Mouse (Mus musculus) liver, postnatal 0 days (tissue): ENCODE measurements around the gene Igf2bp1. TPM values are rescaled to one million over a fixed set of nuclear protein-coding genes. Genes with fewer than 3 reads are reported as not detected.

ENCODE experiments used
- ATAC-seq: fragments of 200-750 bp; cut with Nextera tagmentation; 2 replicates; pipeline ENCODE4 v1.8.0; 2017; ENCODE audit warnings: mild to moderate bottlenecking, moderate library complexity
- DNase-seq: peaks from one replicate; pipeline ENCODE4 v3.0.0-alpha.2; 2016
- H3K27ac ChIP-seq: fragments of 300-500 bp; sonication (generic); 2 replicates; pipeline ENCODE4 v1.5.1; 2014; ENCODE audit warnings: antibody characterized with exemption, moderate library complexity, mild to moderate bottlenecking, low read depth
- H3K27me3 ChIP-seq: fragments of 300-500 bp; sonication (generic); 2 replicates; pipeline ENCODE4 v1.6.1; 2014; ENCODE audit warnings: low read length, control low read depth, mixed read lengths; ENCODE audit not compliant: insufficient read depth
- H3K36me3 ChIP-seq: fragments of 300-500 bp; sonication (generic); replicated peaks from 2 replicates; pipeline ENCODE4 v1.6.1; 2014; ENCODE audit warnings: mild to moderate bottlenecking, control low read depth, low read length, moderate library complexity, mixed read lengths; ENCODE audit not compliant: insufficient read depth
- H3K4me1 ChIP-seq: fragments of 300-500 bp; sonication (generic); 2 replicates; pipeline ENCODE4 v1.6.1; 2014; ENCODE audit warnings: antibody characterized with exemption, mild to moderate bottlenecking, control low read depth; ENCODE audit not compliant: insufficient read depth
- H3K4me2 ChIP-seq: fragments of 300-500 bp; sonication (generic); 2 replicates; pipeline ENCODE4 v1.6.1; 2014; ENCODE audit warnings: low read depth, mild to moderate bottlenecking, low read length, moderate library complexity, mixed read lengths
- H3K4me3 ChIP-seq: fragments of 300-500 bp; sonication (generic); 2 replicates; pipeline ENCODE4 v1.5.1; 2014; ENCODE audit warnings: low read depth, low read length
- H3K9ac ChIP-seq: fragments of 300-500 bp; sonication (generic); replicated peaks from 2 replicates; pipeline ENCODE4 v1.6.1; 2014; ENCODE audit warnings: mild to moderate bottlenecking, moderate library complexity
- H3K9me3 ChIP-seq: fragments of 300-500 bp; sonication (generic); 2 replicates; pipeline ENCODE4 v1.6.1; 2016; ENCODE audit warnings: mild to moderate bottlenecking, control low read depth, low read length, mixed read lengths
- CTCF ChIP-seq: sonication (generic); IDR thresholded peaks from 2 replicates; pipeline ENCODE4 v1.5.1; 2016; ENCODE audit warnings: antibody characterized with exemption, low read depth
- EP300 ChIP-seq: IDR thresholded peaks from 2 replicates; pipeline ENCODE4 v1.6.1; 2016; ENCODE audit warnings: antibody characterized with exemption, low read depth, mild to moderate bottlenecking
- WGBS: fragments of 180-500 bp; shearing (Covaris S2); extraction: QIAGEN DNeasy Blood & Tissue Kit; methylation state at CpG from one replicate; pipeline ENCODE4 v1.1.7; 2014; ENCODE audit not compliant: insufficient replicate concordance; 5-methylcytosine and 5-hydroxymethylcytosine counted together
- polyA plus RNA-seq: library from polyadenylated mRNA; unstranded; fragments of >200 nt; fragmentation: Nextera tagmentation; extraction: Ambion mirVana; gene quantifications from 2 replicates; pipeline ENCODE4 v1.2.1, GENCODE M21; 2015

Igf2bp1 gene
- polyA plus RNA-seq, 1 experiment from 2014 or later = 2.8 TPM

- Histone ChIP-seq H3K4me1 (peaks cover 12% of the 10 kb centered on the region), H3K4me2 (peak overlapping the region; percentile 80), H3K4me3 (peak overlapping the region; percentile 57), H3K9ac (peak overlapping the region; percentile 68), H3K9me3 (no peaks in the 10 kb centered on the region), H3K27me3 (peaks cover 54% of the 10 kb centered on the region), H3K27ac (0 out of 2 replicates have a peak overlapping the region, but pooled peaks have one; percentile 16), H3K36me3 (no peaks in the 10 kb centered on the region)
- no peak for DNase-seq
- WGBS = 2% methylated on average over 28 of the region's 32 CpGs
- no peak for TF ChIP-seq CTCF
- TF ChIP-seq EP300 = no peak
- ATAC-seq = no peak
These were observed 1.6 kb downstream of the Igf2bp1 start for GRCm38 (mm10) chr11:96003969-96004792.

GRCm38 (mm10) chr11:96003100-96003900 lies 2.4 kb downstream of the Igf2bp1 start:
- no peak overlapping the region for H3K4me3 ChIP-seq
- WGBS = 30% methylated on average over 12 of the region's 12 CpGs
- H3K9ac ChIP-seq = no peak overlapping the region

GRCm38 (mm10) chr11:95994151-95994550 lies 11.6 kb downstream of the Igf2bp1 start:
- Histone ChIP-seq H3K4me3 (no peak overlapping the region), H3K27me3 (no peaks in the 10 kb centered on the region), H3K9me3 (no peaks in the 10 kb centered on the region), H3K9ac (no peak overlapping the region), H3K27ac (no peak overlapping the region), H3K36me3 (no peaks in the 10 kb centered on the region), H3K4me2 (no peak overlapping the region), H3K4me1 (peaks cover 16% of the 10 kb centered on the region)
- DNase-seq (no peak), ATAC-seq (no peak)
- 84% methylated on average over 8 of the region's 8 CpGs for WGBS
- TF ChIP-seq CTCF (no peak), EP300 (no peak)

More at GRCm38 (mm10) chr11:96003100-96003900, 2.4 kb downstream of the Igf2bp1 start:
- DNase-seq (no peak), ATAC-seq (no peak)
- H3K27me3 ChIP-seq = peaks cover 48% of the 10 kb centered on the region
- TF ChIP-seq EP300 = no peak
- TF ChIP-seq CTCF = no peak
- H3K9me3 ChIP-seq = no peaks in the 10 kb centered on the region
- H3K4me1 ChIP-seq = peaks cover 12% of the 10 kb centered on the region
- no peaks in the 10 kb centered on the region for H3K36me3 ChIP-seq
- H3K4me2 ChIP-seq = peak overlapping the region; percentile 22; the same call in 1 of the 2 replicates
- no peak overlapping the region for H3K27ac ChIP-seq

- H3K27ac ChIP-seq = peak overlapping the region; percentile 76
- H3K27me3 ChIP-seq = no peaks in the 10 kb centered on the region
- H3K4me2 ChIP-seq = peak overlapping the region; percentile 76
- H3K36me3 ChIP-seq = no peaks in the 10 kb centered on the region
- peak overlapping the region; percentile 68 for H3K9ac ChIP-seq
- peak overlapping the region; percentile 52 for H3K4me3 ChIP-seq
- H3K9me3 ChIP-seq = no peaks in the 10 kb centered on the region
- DNase-seq = peak; percentile 54
- TF ChIP-seq CTCF (no peak), EP300 (no peak)
- 33% methylated on average over 21 of the region's 49 CpGs for whole genome bisulfite sequencing
- H3K4me1 ChIP-seq = peaks cover 26% of the 10 kb centered on the region
- peak; percentile 64 for ATAC-seq
These were observed 14.6 kb downstream of the Igf2bp1 start for GRCm38 (mm10) chr11:95990886-95991708.

- Histone ChIP-seq H3K4me3 (no peak overlapping the region), H3K27me3 (no peaks in the 10 kb centered on the region), H3K27ac (peak overlapping the region; percentile 76), H3K4me2 (peak overlapping the region; percentile 76), H3K9ac (peak overlapping the region; percentile 68; the same call in 1 of the 2 replicates), H3K36me3 (no peaks in the 10 kb centered on the region), H3K9me3 (no peaks in the 10 kb centered on the region), H3K4me1 (peaks cover 26% of the 10 kb centered on the region)
- WGBS = 70% methylated on average over 4 of the region's 4 CpGs
- DNase-seq = no peak
- ATAC-seq = no peak
- no peak for TF ChIP-seq CTCF
- TF ChIP-seq EP300 = no peak
These were observed 15.3 kb downstream of the Igf2bp1 start for GRCm38 (mm10) chr11:95990431-95990830.
